Mouse (Mus musculus): ENCODE measurements around the gene Ptger4. TPM values are rescaled to one million over a fixed set of nuclear protein-coding genes. Genes with fewer than 3 reads are reported as not detected.
A peak's percentile ranks its signal among the peaks of the same experiment; 100 is the strongest.
"Not testable (repeated sequence)": the region's sequence is repeated elsewhere in the genome, so short reads cannot be mapped to it uniquely, and the experiment has no call there.

Ptger4 gene
- polyA plus RNA-seq, 1 experiment, result 0.17 TPM

- TF ChIP-seq CTCF (IDR thresholded peaks at IDR 0.05; ENCODE audit: control insufficient read depth, insufficient read depth, insufficient replicate concordance, low read depth, low read length) (no peak), POLR2A (IDR thresholded peaks at IDR 0.05; ENCODE audit: control insufficient read depth, low read depth, low read length) (no peak)
Measured at GRCm38 (mm10) chr15:5237012-5237660, 6.9 kb downstream of the Ptger4 start.

GRCm38 (mm10) chr15:5236538-5236937, 7.4 kb downstream of the Ptger4 start:
- no peak overlapping the region for H3K27ac ChIP-seq (ENCODE audit: control insufficient read depth, insufficient read depth, low read depth, low read length)
- no peaks in the 10 kb centered on the region for H3K27me3 ChIP-seq (ENCODE audit: control insufficient read depth, insufficient read depth, low read length)
- H3K4me1 ChIP-seq (ENCODE audit: control insufficient read depth, insufficient read depth, low read length), result peaks cover 7% of the 10 kb centered on the region
- H3K36me3 ChIP-seq (ENCODE audit: control insufficient read depth, insufficient read depth, low read length), result no peaks in the 10 kb centered on the region
- H3K4me3 ChIP-seq (ENCODE audit: control insufficient read depth, low read depth, low read length), result no peak overlapping the region
- TF ChIP-seq POLR2A (IDR thresholded peaks at IDR 0.05; ENCODE audit: control insufficient read depth, low read depth, low read length), result no peak
- TF ChIP-seq CTCF (IDR thresholded peaks at IDR 0.05; ENCODE audit: control insufficient read depth, insufficient read depth, insufficient replicate concordance, low read depth, low read length), result peak; percentile 85; the same call in 1 of the 2 replicates

More at GRCm38 (mm10) chr15:5237012-5237660, 6.9 kb downstream of the Ptger4 start:
- Histone ChIP-seq H3K4me1 (ENCODE audit: control insufficient read depth, insufficient read depth, low read length) (peaks cover 10% of the 10 kb centered on the region), H3K4me3 (ENCODE audit: control insufficient read depth, low read depth, low read length) (no peak overlapping the region), H3K36me3 (ENCODE audit: control insufficient read depth, insufficient read depth, low read length) (no peaks in the 10 kb centered on the region), H3K27ac (ENCODE audit: control insufficient read depth, insufficient read depth, low read depth, low read length) (no peak overlapping the region), H3K27me3 (ENCODE audit: control insufficient read depth, insufficient read depth, low read length) (no peaks in the 10 kb centered on the region)

- Histone ChIP-seq H3K27ac (ENCODE audit: control insufficient read depth, insufficient read depth, low read depth, low read length) (no peak overlapping the region), H3K27me3 (ENCODE audit: control insufficient read depth, insufficient read depth, low read length) (no peaks in the 10 kb centered on the region), H3K4me3 (ENCODE audit: control insufficient read depth, low read depth, low read length) (no peak overlapping the region), H3K4me1 (ENCODE audit: control insufficient read depth, insufficient read depth, low read length) (peaks cover 7% of the 10 kb centered on the region), H3K36me3 (ENCODE audit: control insufficient read depth, insufficient read depth, low read length) (no peaks in the 10 kb centered on the region)
- no peak for TF ChIP-seq CTCF (IDR thresholded peaks at IDR 0.05; ENCODE audit: control insufficient read depth, insufficient read depth, insufficient replicate concordance, low read depth, low read length)
- no peak for TF ChIP-seq POLR2A (IDR thresholded peaks at IDR 0.05; ENCODE audit: control insufficient read depth, low read depth, low read length)
Measured at GRCm38 (mm10) chr15:5235527-5235926, 8.5 kb downstream of the Ptger4 start.

GRCm38 (mm10) chr15:5234659-5235058, 9.3 kb downstream of the Ptger4 start:
- TF ChIP-seq POLR2A (IDR thresholded peaks at IDR 0.05; ENCODE audit: control insufficient read depth, low read depth, low read length) (no peak), CTCF (IDR thresholded peaks at IDR 0.05; ENCODE audit: control insufficient read depth, insufficient read depth, insufficient replicate concordance, low read depth, low read length) (no peak)
- H3K36me3 ChIP-seq (ENCODE audit: control insufficient read depth, insufficient read depth, low read length), result no peaks in the 10 kb centered on the region
- no peaks in the 10 kb centered on the region for H3K27me3 ChIP-seq (ENCODE audit: control insufficient read depth, insufficient read depth, low read length)
- no peak overlapping the region for H3K27ac ChIP-seq (ENCODE audit: control insufficient read depth, insufficient read depth, low read depth, low read length)
- peak overlapping the region; percentile 71 for H3K4me3 ChIP-seq (ENCODE audit: control insufficient read depth, low read depth, low read length)
- peaks cover 7% of the 10 kb centered on the region for H3K4me1 ChIP-seq (ENCODE audit: control insufficient read depth, insufficient read depth, low read length)

GRCm38 (mm10) chr15:5230746-5231145, 13.2 kb downstream of the Ptger4 start:
- H3K4me3 ChIP-seq (ENCODE audit: control insufficient read depth, low read depth, low read length); H3K27me3 ChIP-seq (ENCODE audit: control insufficient read depth, insufficient read depth, low read length); H3K27ac ChIP-seq (ENCODE audit: control insufficient read depth, insufficient read depth, low read depth, low read length); H3K36me3 ChIP-seq (ENCODE audit: control insufficient read depth, insufficient read depth, low read length); H3K4me1 ChIP-seq (ENCODE audit: control insufficient read depth, insufficient read depth, low read length): not testable (repeated sequence)

GRCm38 (mm10) chr15:5220491-5220890, 23.5 kb downstream of the Ptger4 start:
- no peak overlapping the region for H3K4me3 ChIP-seq (ENCODE audit: control insufficient read depth, low read depth, low read length)
- no peak overlapping the region for H3K27ac ChIP-seq (ENCODE audit: control insufficient read depth, insufficient read depth, low read depth, low read length)
- H3K36me3 ChIP-seq (ENCODE audit: control insufficient read depth, insufficient read depth, low read length), result no peaks in the 10 kb centered on the region; the same call in 1 of the 2 replicates
- no peaks in the 10 kb centered on the region for H3K27me3 ChIP-seq (ENCODE audit: control insufficient read depth, insufficient read depth, low read length)
- no peak for TF ChIP-seq CTCF (IDR thresholded peaks at IDR 0.05; ENCODE audit: control insufficient read depth, insufficient read depth, insufficient replicate concordance, low read depth, low read length)
- TF ChIP-seq POLR2A (IDR thresholded peaks at IDR 0.05; ENCODE audit: control insufficient read depth, low read depth, low read length), result no peak
- no peaks in the 10 kb centered on the region for H3K4me1 ChIP-seq (ENCODE audit: control insufficient read depth, insufficient read depth, low read length)

- TF ChIP-seq POLR2A (IDR thresholded peaks at IDR 0.05; ENCODE audit: control insufficient read depth, low read depth, low read length), result no peak
- Histone ChIP-seq H3K27ac (ENCODE audit: control insufficient read depth, insufficient read depth, low read depth, low read length) (no peak overlapping the region), H3K4me3 (ENCODE audit: control insufficient read depth, low read depth, low read length) (no peak overlapping the region), H3K4me1 (ENCODE audit: control insufficient read depth, insufficient read depth, low read length) (no peaks in the 10 kb centered on the region), H3K36me3 (ENCODE audit: control insufficient read depth, insufficient read depth, low read length) (peaks cover 1% of the 10 kb centered on the region; the same call in 1 of the 2 replicates), H3K27me3 (ENCODE audit: control insufficient read depth, insufficient read depth, low read length) (no peaks in the 10 kb centered on the region)
Measured at GRCm38 (mm10) chr15:5209116-5209515, 34.9 kb downstream of the Ptger4 start.

- no peak overlapping the region for H3K27ac ChIP-seq (ENCODE audit: control insufficient read depth, insufficient read depth, low read depth, low read length)
- H3K4me1 ChIP-seq (ENCODE audit: control insufficient read depth, insufficient read depth, low read length), result no peaks in the 10 kb centered on the region
- TF ChIP-seq CTCF (IDR thresholded peaks at IDR 0.05; ENCODE audit: control insufficient read depth, insufficient read depth, insufficient replicate concordance, low read depth, low read length) (no peak), POLR2A (IDR thresholded peaks at IDR 0.05; ENCODE audit: control insufficient read depth, low read depth, low read length) (no peak)
- H3K36me3 ChIP-seq (ENCODE audit: control insufficient read depth, insufficient read depth, low read length), result no peaks in the 10 kb centered on the region; the same call in 1 of the 2 replicates
- H3K4me3 ChIP-seq (ENCODE audit: control insufficient read depth, low read depth, low read length), result no peak overlapping the region
- H3K27me3 ChIP-seq (ENCODE audit: control insufficient read depth, insufficient read depth, low read length), result no peaks in the 10 kb centered on the region
Measured at GRCm38 (mm10) chr15:5205222-5205621, 38.8 kb downstream of the Ptger4 start.

Measured in testis, adult 2 months (tissue).